In genomic region chr2:77106150-77106549, GRCm38 (mm10) we compare ENCODE assay signal across 23 mouse cellular contexts.
DNase-seq lines count a peak whose midpoint lies in the region; ATAC-seq and TF ChIP-seq lines count a peak whose summit lies in the region.
"Had no signal": no experiment of that assay in that cellular context is flagged by ENCODE, and none has a peak within 500 bp of the region (broad histone marks: within the 10 kb centered on the region; RNA-seq: fewer than 3 reads in every experiment).

No protein-coding gene starts in this region.

- no peak overlapping the region for H3K9ac ChIP-seq in heart, postnatal 0 days (replicated peaks; ENCODE audit: low read depth, low read length)
- no peak overlapping the region for H3K9ac ChIP-seq in forebrain, embryonic 11.5 days (ENCODE audit: low read length)
- H3K9ac ChIP-seq: embryonic facial prominence, embryonic 15.5 days; hindbrain, embryonic 13.5 days; kidney, embryonic 15.5 days; liver, embryonic 15.5 days; midbrain, embryonic 12.5 days had no signal

- peak overlapping the region; percentile 56 for H3K27ac ChIP-seq in heart, postnatal 0 days (ENCODE audit: low read depth)
- H3K27ac ChIP-seq in forebrain, embryonic 11.5 days (ENCODE audit: low read depth, low read length): no peak overlapping the region
- H3K27ac ChIP-seq: embryonic facial prominence, embryonic 15.5 days; hindbrain, embryonic 13.5 days; kidney, embryonic 15.5 days; left cerebral cortex, adult 2 months; liver, embryonic 15.5 days; midbrain, embryonic 12.5 days had no signal

- H3K9me3 ChIP-seq in heart, postnatal 0 days (replicated peaks; ENCODE audit: control insufficient read depth, low read length): no peaks in the 10 kb centered on the region
- H3K9me3 ChIP-seq in forebrain, embryonic 11.5 days (ENCODE audit: control insufficient read depth, low read length): no peaks in the 10 kb centered on the region
- H3K9me3 ChIP-seq: embryonic facial prominence, embryonic 15.5 days; hindbrain, embryonic 13.5 days; kidney, embryonic 15.5 days; liver, embryonic 15.5 days; midbrain, embryonic 12.5 days had no signal

- DNase-seq in adrenal gland, adult (ENCODE audit: inconsistent age in 2 of 2, low spot score in 1 of 2): peak; percentile 11 to 60
- DNase-seq in adrenal gland, postnatal 4 days (ENCODE audit: low spot score in 2 of 2): no peak
- no peak for DNase-seq in heart, postnatal 0 days (ENCODE audit: low spot score)
- no peak for DNase-seq in heart, postnatal 25 days (ENCODE audit: low spot score)
- DNase-seq in lung, adult 18-20 months: peak; percentile 9 to 23
- no peak for DNase-seq in lung, postnatal 14 days
- DNase-seq in adrenal gland, postnatal 36 days: peak; percentile 30 to 53
- no peak for DNase-seq in forebrain, embryonic 11.5 days (ENCODE audit: low spot score)
- DNase-seq: cerebellum, adult 8-10 months; gastrocnemius, postnatal 14 days; heart, adult 18-20 months; heart, postnatal 14 days; thymus, adult 18-20 months; thymus, postnatal 36 days had no signal

- ATAC-seq in heart, postnatal 0 days (ENCODE audit: insufficient read depth, low read depth): peak; percentile 72
- ATAC-seq in forebrain, embryonic 11.5 days (replicated peaks; ENCODE audit: low FRiP score): no peak
- ATAC-seq: activated CD4-positive, CD25-positive, alpha-beta regulatory T cell, adult 4 months; forebrain, embryonic 16.5 days; inflammation-experienced regulatory T-cells, adult 6 months had no signal

- intact Hi-C loops in heart, postnatal 25 days (cut with DNase I): no loop called here

- H3K4me3 ChIP-seq in heart, postnatal 0 days (ENCODE audit: low read depth, low read length): no peak overlapping the region
- H3K4me3 ChIP-seq in forebrain, embryonic 11.5 days (ENCODE audit: low read depth, low read length): no peak overlapping the region
- H3K4me3 ChIP-seq: embryonic facial prominence, embryonic 15.5 days; hindbrain, embryonic 13.5 days; kidney, embryonic 15.5 days; left cerebral cortex, adult 2 months; liver, embryonic 15.5 days; midbrain, embryonic 12.5 days had no signal

- peaks cover 47% of the 10 kb centered on the region for H3K36me3 ChIP-seq in heart, postnatal 0 days (replicated peaks; ENCODE audit: control insufficient read depth, insufficient read depth, low read length)
- no peaks in the 10 kb centered on the region for H3K36me3 ChIP-seq in forebrain, embryonic 11.5 days (ENCODE audit: control insufficient read depth, insufficient read depth, low read length)
- H3K36me3 ChIP-seq: embryonic facial prominence, embryonic 15.5 days; hindbrain, embryonic 13.5 days; kidney, embryonic 15.5 days; liver, embryonic 15.5 days; midbrain, embryonic 12.5 days had no signal

- H3K27me3 ChIP-seq in heart, postnatal 0 days (ENCODE audit: control insufficient read depth, insufficient read depth, low read length): no peaks in the 10 kb centered on the region
- H3K27me3 ChIP-seq in forebrain, embryonic 11.5 days (ENCODE audit: control insufficient read depth, insufficient read depth, low read length): no peaks in the 10 kb centered on the region
- H3K27me3 ChIP-seq: embryonic facial prominence, embryonic 15.5 days; hindbrain, embryonic 13.5 days; kidney, embryonic 15.5 days; liver, embryonic 15.5 days; midbrain, embryonic 12.5 days had no signal

- H3K4me2 ChIP-seq in heart, postnatal 0 days (ENCODE audit: low read depth, low read length): no peak overlapping the region
- H3K4me2 ChIP-seq in forebrain, embryonic 11.5 days (ENCODE audit: low read depth, low read length, severe bottlenecking): no peak overlapping the region
- H3K4me2 ChIP-seq: embryonic facial prominence, embryonic 15.5 days; hindbrain, embryonic 13.5 days; kidney, embryonic 15.5 days; liver, embryonic 15.5 days; midbrain, embryonic 12.5 days had no signal

- WGBS in heart, postnatal 0 days: 67% methylated on average over 3 of the region's 3 CpGs
- 93% methylated on average over 3 of the region's 3 CpGs for WGBS in forebrain, embryonic 11.5 days

- TF ChIP-seq EP300 in heart, postnatal 0 days (IDR thresholded peaks at IDR 0.05; ENCODE audit: low read depth): no peak

- peaks cover 4% of the 10 kb centered on the region; the same call in 1 of the 2 replicates for H3K4me1 ChIP-seq in heart, postnatal 0 days (ENCODE audit: control insufficient read depth, insufficient read depth)
- no peaks in the 10 kb centered on the region for H3K4me1 ChIP-seq in forebrain, embryonic 11.5 days (replicated peaks; ENCODE audit: control insufficient read depth, insufficient read depth, low read length)
- H3K4me1 ChIP-seq: embryonic facial prominence, embryonic 15.5 days; hindbrain, embryonic 13.5 days; kidney, embryonic 15.5 days; liver, embryonic 15.5 days; midbrain, embryonic 12.5 days had no signal

- no peak for TF ChIP-seq CTCF in heart, postnatal 0 days (IDR thresholded peaks at IDR 0.05; ENCODE audit: low read depth)

Comparison
In these comparisons a context has a peak if more than half of its experiments do, and no peak if none do; other contexts are left out.
1. DNase-seq: peak in adrenal gland, adult (2 of 2), lung, adult 18-20 months (2 of 2) and adrenal gland, postnatal 36 days (2 of 2); none in adrenal gland, postnatal 4 days (0 of 2), heart, postnatal 0 days (single experiment), heart, postnatal 25 days (single experiment), lung, postnatal 14 days (single experiment) and forebrain, embryonic 11.5 days (single experiment).